Mouse (Mus musculus): Measurements from ENCODE around the gene Cep78. TPM values are rescaled to one million over a fixed set of nuclear protein-coding genes. Genes with fewer than 3 reads are reported as not detected.

The Cep78 gene
- polyA plus RNA-seq, 1 experiment from 2014 or later, result 49.9 TPM

- no peaks in the 10 kb centered on the region for H3K27me3 ChIP-seq
- H3K9me3 ChIP-seq (replicated peaks), result no peaks in the 10 kb centered on the region
- no peak overlapping the region for H3K4me3 ChIP-seq
- 86% methylated on average over 17 of the region's 17 CpGs for WGBS
- H3K9ac ChIP-seq, result no peak overlapping the region
- no peak overlapping the region for H3K4me2 ChIP-seq
- H3K27ac ChIP-seq, result no peak overlapping the region
- no peaks in the 10 kb centered on the region for H3K4me1 ChIP-seq
- H3K36me3 ChIP-seq (ENCODE audit: poor library complexity, severe bottlenecking), result peaks cover 83% of the 10 kb centered on the region
- ATAC-seq, result 0 out of 2 replicates have a peak, but pooled peaks have one; percentile 25
Observed at GRCm38 (mm10) chr19:15963011-15963695, 21.6 kb downstream of the Cep78 start.

- H3K27me3 ChIP-seq, result no peaks in the 10 kb centered on the region
- no peak overlapping the region for H3K4me2 ChIP-seq
- H3K27ac ChIP-seq, result no peak overlapping the region
- H3K4me3 ChIP-seq, result no peak overlapping the region
- no peak overlapping the region for H3K9ac ChIP-seq
- no peaks in the 10 kb centered on the region for H3K9me3 ChIP-seq (replicated peaks)
- no peaks in the 10 kb centered on the region for H3K4me1 ChIP-seq
- 76% methylated on average over 13 of the region's 13 CpGs for WGBS
- peaks cover 76% of the 10 kb centered on the region for H3K36me3 ChIP-seq (ENCODE audit: poor library complexity, severe bottlenecking)
- 0 out of 2 replicates have a peak, but pooled peaks have one; percentile 38 for ATAC-seq
Observed at GRCm38 (mm10) chr19:15962313-15962712, 22.5 kb downstream of the Cep78 start.

GRCm38 (mm10) chr19:15950225-15950624 lies 34.6 kb downstream of the Cep78 start:
- no peak overlapping the region for H3K27ac ChIP-seq
- no peak overlapping the region for H3K4me3 ChIP-seq
- no peaks in the 10 kb centered on the region; the same call in 1 of the 2 replicates for H3K9me3 ChIP-seq (replicated peaks)
- no peak overlapping the region for H3K4me2 ChIP-seq
- no peak; the same call in 1 of the 2 replicates for ATAC-seq
- H3K9ac ChIP-seq, result no peak overlapping the region
- no peaks in the 10 kb centered on the region for H3K27me3 ChIP-seq
- H3K36me3 ChIP-seq (ENCODE audit: poor library complexity, severe bottlenecking), result peaks cover 8% of the 10 kb centered on the region
- WGBS, result 57% methylated on average over 3 of the region's 3 CpGs
- H3K4me1 ChIP-seq, result no peaks in the 10 kb centered on the region

- 86% methylated on average over 1 of the region's 1 CpGs for WGBS
- H3K27me3 ChIP-seq, result no peaks in the 10 kb centered on the region
- H3K4me3 ChIP-seq, result no peak overlapping the region
- no peaks in the 10 kb centered on the region; the same call in 1 of the 2 replicates for H3K36me3 ChIP-seq (ENCODE audit: poor library complexity, severe bottlenecking)
- H3K4me2 ChIP-seq, result no peak overlapping the region
- H3K27ac ChIP-seq, result no peak overlapping the region
- no peak for ATAC-seq
- H3K4me1 ChIP-seq, result no peaks in the 10 kb centered on the region
- no peaks in the 10 kb centered on the region; the same call in none of the 2 replicates for H3K9me3 ChIP-seq (replicated peaks)
- H3K9ac ChIP-seq, result no peak overlapping the region
Observed at GRCm38 (mm10) chr19:15948867-15949266, 35.9 kb downstream of the Cep78 start.

GRCm38 (mm10) chr19:15948426-15948825 lies 36.4 kb downstream of the Cep78 start:
- H3K27me3 ChIP-seq, result no peaks in the 10 kb centered on the region
- no peak overlapping the region for H3K4me3 ChIP-seq
- H3K4me2 ChIP-seq, result no peak overlapping the region
- no peak overlapping the region for H3K27ac ChIP-seq
- no peaks in the 10 kb centered on the region for H3K4me1 ChIP-seq
- no peaks in the 10 kb centered on the region; the same call in none of the 2 replicates for H3K9me3 ChIP-seq (replicated peaks)
- no peak overlapping the region for H3K9ac ChIP-seq
- no peak for ATAC-seq
- 92% methylated on average over 7 of the region's 7 CpGs for WGBS
- H3K36me3 ChIP-seq (ENCODE audit: poor library complexity, severe bottlenecking), result no peaks in the 10 kb centered on the region; the same call in 1 of the 2 replicates

- Histone ChIP-seq H3K9me3 (replicated peaks) (no peaks in the 10 kb centered on the region; the same call in none of the 2 replicates), H3K27ac (no peak within 1 kb of the TSS), H3K36me3 (ENCODE audit: poor library complexity, severe bottlenecking) (no peaks in the 10 kb centered on the region), H3K4me3 (no peak within 1 kb of the TSS), H3K4me2 (no peak within 1 kb of the TSS), H3K4me1 (no peaks in the 10 kb centered on the region), H3K9ac (no peak within 1 kb of the TSS), H3K27me3 (no peaks in the 10 kb centered on the region)
- 92% methylated on average over 7 of the region's 7 CpGs for WGBS
- ATAC-seq, result no peak
Observed at GRCm38 (mm10) chr19:15947237-15947636, 37.6 kb downstream of the Cep78 start, which contains the start of gene Psat1. Gene Psat1, minus strand, starts transcription at chr19:15947337.

GRCm38 (mm10) chr19:15946663-15947062 lies 38.1 kb downstream of the Cep78 start:
- H3K4me2 ChIP-seq, result no peak overlapping the region
- H3K27me3 ChIP-seq, result no peaks in the 10 kb centered on the region
- no peaks in the 10 kb centered on the region; the same call in none of the 2 replicates for H3K9me3 ChIP-seq (replicated peaks)
- H3K4me1 ChIP-seq, result no peaks in the 10 kb centered on the region
- no peak overlapping the region for H3K9ac ChIP-seq
- H3K4me3 ChIP-seq, result no peak overlapping the region
- 75% methylated on average over 10 of the region's 10 CpGs for WGBS
- no peaks in the 10 kb centered on the region for H3K36me3 ChIP-seq (ENCODE audit: poor library complexity, severe bottlenecking)
- H3K27ac ChIP-seq, result no peak overlapping the region
- ATAC-seq, result no peak

GRCm38 (mm10) chr19:15943117-15943423 lies 41.7 kb downstream of the Cep78 start:
- no peaks in the 10 kb centered on the region; the same call in none of the 2 replicates for H3K9me3 ChIP-seq (replicated peaks)
- H3K4me2 ChIP-seq, result no peak overlapping the region
- H3K36me3 ChIP-seq (ENCODE audit: poor library complexity, severe bottlenecking), result no peaks in the 10 kb centered on the region
- no peak for ATAC-seq
- no peak overlapping the region for H3K27ac ChIP-seq
- H3K9ac ChIP-seq, result no peak overlapping the region
- H3K27me3 ChIP-seq, result no peaks in the 10 kb centered on the region
- H3K4me1 ChIP-seq, result no peaks in the 10 kb centered on the region
- H3K4me3 ChIP-seq, result no peak overlapping the region
- 63% methylated on average over 7 of the region's 7 CpGs for WGBS

GRCm38 (mm10) chr19:15942421-15943116 lies 42.2 kb downstream of the Cep78 start:
- Histone ChIP-seq H3K4me1 (no peaks in the 10 kb centered on the region), H3K9ac (no peak overlapping the region), H3K4me3 (no peak overlapping the region), H3K27ac (no peak overlapping the region), H3K27me3 (no peaks in the 10 kb centered on the region), H3K9me3 (replicated peaks) (no peaks in the 10 kb centered on the region; the same call in 1 of the 2 replicates), H3K4me2 (no peak overlapping the region), H3K36me3 (ENCODE audit: poor library complexity, severe bottlenecking) (no peaks in the 10 kb centered on the region)
- whole genome bisulfite sequencing, result 39% methylated on average over 11 of the region's 11 CpGs
- ATAC-seq, result no peak

GRCm38 (mm10) chr19:15941399-15941798 lies 43.4 kb downstream of the Cep78 start:
- no peak for ATAC-seq
- Histone ChIP-seq H3K4me2 (no peak overlapping the region), H3K9ac (no peak overlapping the region), H3K27ac (no peak overlapping the region), H3K9me3 (replicated peaks) (no peaks in the 10 kb centered on the region; the same call in 1 of the 2 replicates), H3K4me3 (no peak overlapping the region), H3K27me3 (no peaks in the 10 kb centered on the region), H3K36me3 (ENCODE audit: poor library complexity, severe bottlenecking) (no peaks in the 10 kb centered on the region), H3K4me1 (no peaks in the 10 kb centered on the region)
- 76% methylated on average over 8 of the region's 8 CpGs for WGBS

- Histone ChIP-seq H3K4me3 (peak overlapping the region; percentile 75), H3K36me3 (ENCODE audit: poor library complexity, severe bottlenecking) (no peaks in the 10 kb centered on the region), H3K27ac (peak overlapping the region; percentile 93), H3K9me3 (replicated peaks) (no peaks in the 10 kb centered on the region), H3K27me3 (no peaks in the 10 kb centered on the region), H3K4me2 (peak overlapping the region; percentile 86), H3K9ac (peak overlapping the region; percentile 77; the same call in 1 of the 2 replicates), H3K4me1 (peaks cover 35% of the 10 kb centered on the region)
- ATAC-seq, result peak; percentile 62
- 4% methylated on average over 4 of the region's 4 CpGs for WGBS
Observed at GRCm38 (mm10) chr19:15925719-15926045, 59.1 kb downstream of the Cep78 start.

GRCm38 (mm10) chr19:15924866-15925718 lies 59.7 kb downstream of the Cep78 start:
- Histone ChIP-seq H3K9me3 (replicated peaks) (no peaks in the 10 kb centered on the region), H3K27ac (peak overlapping the region; percentile 93), H3K9ac (peak overlapping the region; percentile 77), H3K4me2 (peak overlapping the region; percentile 86), H3K27me3 (no peaks in the 10 kb centered on the region), H3K4me1 (peaks cover 35% of the 10 kb centered on the region), H3K36me3 (ENCODE audit: poor library complexity, severe bottlenecking) (no peaks in the 10 kb centered on the region), H3K4me3 (peak overlapping the region; percentile 75)
- WGBS, result under 1% methylated on average over 43 of the region's 43 CpGs
- peak; percentile 98 for ATAC-seq

Data from forebrain, embryonic 13.5 days (tissue).